Mouse (Mus musculus): ENCODE measurements around the gene Zfp446.

Gene Zfp446

GRCm38 (mm10) chr7:13025511-13026112, 48.0 kb downstream of the Zfp446 start:
- no peak for DNase-seq

DNA sequence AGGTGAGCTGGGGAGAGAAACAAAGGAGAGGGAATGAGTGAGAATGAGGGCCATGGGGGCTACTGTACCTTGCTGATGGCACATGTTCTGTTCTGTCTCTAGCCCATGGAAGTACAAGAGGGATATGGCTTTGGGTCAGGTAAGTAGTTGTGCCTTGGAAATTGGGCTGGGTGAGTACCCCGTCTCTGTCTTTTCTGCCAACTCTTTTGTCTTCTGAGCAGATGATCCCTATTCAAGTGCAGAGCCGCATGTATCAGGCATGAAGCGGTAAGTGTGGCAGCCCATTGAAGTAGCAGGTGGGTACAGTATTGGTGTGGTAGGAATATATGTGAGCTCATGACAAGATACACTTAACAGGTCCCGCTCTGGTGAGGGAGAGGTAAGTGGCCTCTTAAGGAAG, 51.3 kb downstream of the Zfp446 start:
- DNase-seq: no peak

GRCm38 (mm10) chr7:13031069-13031468, 53.4 kb downstream of the Zfp446 start:
- DNase-seq: peak; percentile 59 to 65

DNA sequence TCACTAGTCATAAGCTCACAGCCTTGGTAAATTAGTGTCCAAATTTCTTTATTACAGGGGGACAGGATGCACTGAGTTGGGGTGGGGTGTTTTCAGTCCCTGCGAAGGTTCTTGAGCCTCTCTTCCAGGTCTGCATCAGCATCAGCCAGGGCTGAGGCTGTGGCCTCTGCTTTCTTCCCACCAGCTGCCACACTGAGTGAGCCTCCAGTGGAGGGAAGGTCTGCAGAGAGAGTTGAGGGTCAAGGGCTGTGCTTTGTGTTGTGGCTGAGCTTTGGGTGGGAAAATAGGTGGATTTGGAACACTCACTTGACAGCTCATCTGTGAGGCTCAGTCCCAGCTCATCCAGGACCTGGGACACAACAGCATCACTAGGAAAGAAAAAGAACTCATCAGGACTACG, 54.3 kb downstream of the Zfp446 start:
- no peak for DNase-seq

DNA sequence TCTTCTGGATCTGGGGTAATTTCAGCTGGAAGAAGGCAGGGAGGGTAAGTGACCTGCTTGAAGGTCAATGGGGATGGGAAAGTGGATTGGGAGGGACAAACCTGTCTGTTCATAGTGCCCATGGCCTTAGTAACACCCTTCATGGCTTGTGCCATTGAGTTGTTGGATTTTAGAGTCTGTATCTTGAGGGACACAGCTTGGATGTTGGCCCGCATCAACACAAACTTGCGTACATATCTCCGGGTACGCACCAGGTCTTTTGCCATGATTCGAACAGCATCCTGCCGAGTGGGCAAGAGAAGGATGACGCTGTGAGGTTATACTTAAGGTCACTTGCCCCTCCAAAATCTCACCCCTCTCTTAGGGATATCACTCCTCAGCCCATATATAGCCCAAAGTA, 54.9 kb downstream of the Zfp446 start:
- DNase-seq: no peak

- DNase-seq: no peak
Measured at GRCm38 (mm10) chr7:13033451-13034147, 56.0 kb downstream of the Zfp446 start.

- peak; percentile 98 for DNase-seq
Measured at GRCm38 (mm10) chr7:13034148-13034977, 56.7 kb downstream of the Zfp446 start, which contains the start of gene Chmp2a. Gene Chmp2a, minus strand, starts transcription at chr7:13034807.
